Mouse (Mus musculus): ENCODE measurements at regions not wholly inside any gene's neighbourhood (a gene's known extent, or its start where the extent isn't known, plus 50 kb on each side); places are given as distances from the start of the nearest gene placed in this dataset.

- DNase-seq, result no peak
Measured at GRCm38 (mm10) chr11:71976724-71977481, 60.4 kb downstream of the Aipl1 start.

GRCm38 (mm10) chr11:71971351-71971750 is 66.0 kb downstream of the Aipl1 start:
- no peak for DNase-seq

- DNase-seq, result no peak
Measured at GRCm38 (mm10) chr11:71962306-71962705, 75.0 kb downstream of the Aipl1 start.

GRCm38 (mm10) chr11:71952533-71952932 is 84.8 kb downstream of the Aipl1 start:
- no peak for DNase-seq

- DNase-seq, result no peak
Measured at GRCm38 (mm10) chr11:71947161-71947560, 90.1 kb downstream of the Aipl1 start.

GRCm38 (mm10) chr11:71945098-71945413 is 92.3 kb downstream of the Aipl1 start:
- no peak for DNase-seq

GRCm38 (mm10) chr11:71944398-71945097 is 92.8 kb downstream of the Aipl1 start:
- DNase-seq, result no peak

- DNase-seq, result no peak
Measured at GRCm38 (mm10) chr11:71943512-71943911, 93.8 kb downstream of the Aipl1 start.

GRCm38 (mm10) chr11:71939066-71939465 is 98.2 kb downstream of the Aipl1 start:
- DNase-seq, result no peak

GRCm38 (mm10) chr11:71937108-71937507 is 100.2 kb downstream of the Aipl1 start:
- peak; percentile 49 for DNase-seq

- DNase-seq, result no peak
Measured at GRCm38 (mm10) chr11:71929716-71930488, 107.4 kb downstream of the Aipl1 start.

GRCm38 (mm10) chr11:71914665-71915064 is 122.6 kb downstream of the Aipl1 start:
- DNase-seq, result no peak

- no peak for DNase-seq
Measured at GRCm38 (mm10) chr11:71912626-71913025, 124.7 kb downstream of the Aipl1 start.

- no peak for DNase-seq
Measured at GRCm38 (mm10) chr11:71911284-71911683, 126.0 kb downstream of the Aipl1 start.

- peak; percentile 7 for DNase-seq
Measured at GRCm38 (mm10) chr11:71908616-71909015, 128.7 kb downstream of the Aipl1 start.

GRCm38 (mm10) chr11:71903020-71903410 is 134.3 kb downstream of the Aipl1 start:
- no peak for DNase-seq

GRCm38 (mm10) chr11:71902304-71903019 is 134.8 kb downstream of the Aipl1 start:
- DNase-seq, result no peak

- peak; percentile 7 for DNase-seq
Measured at GRCm38 (mm10) chr11:71900816-71901215, 136.5 kb downstream of the Aipl1 start.

GRCm38 (mm10) chr11:71897551-71897950 is 139.8 kb downstream of the Aipl1 start:
- peak; percentile 45 for DNase-seq

GRCm38 (mm10) chr11:71897141-71897540 is 140.2 kb downstream of the Aipl1 start:
- peak; percentile 2 for DNase-seq

- no peak for DNase-seq
Measured at GRCm38 (mm10) chr11:71891181-71891580, 141.5 kb downstream of the Wscd1 start.

- DNase-seq, result no peak
Measured at GRCm38 (mm10) chr11:71889161-71889560, 139.4 kb downstream of the Wscd1 start.

Data from adrenal gland, postnatal 10 days (tissue).